Mouse (Mus musculus) liver, adult 2 months (tissue): Measurements from ENCODE around the gene Met.

ENCODE experiments used
- CTCF ChIP-seq: fragments of 200-500 bp; IDR thresholded peaks from 2 replicates; pipeline ENCODE4 v1.5.1; 2011; ENCODE audit warnings: low read depth, low read length, control low read depth
- POLR2A ChIP-seq: fragments of 200-500 bp; IDR thresholded peaks from 2 replicates; pipeline ENCODE4 v1.6.1; 2011; ENCODE audit warnings: low read length, control low read depth; ENCODE audit not compliant: insufficient read depth; ENCODE audit errors: extremely low read depth

DNA sequence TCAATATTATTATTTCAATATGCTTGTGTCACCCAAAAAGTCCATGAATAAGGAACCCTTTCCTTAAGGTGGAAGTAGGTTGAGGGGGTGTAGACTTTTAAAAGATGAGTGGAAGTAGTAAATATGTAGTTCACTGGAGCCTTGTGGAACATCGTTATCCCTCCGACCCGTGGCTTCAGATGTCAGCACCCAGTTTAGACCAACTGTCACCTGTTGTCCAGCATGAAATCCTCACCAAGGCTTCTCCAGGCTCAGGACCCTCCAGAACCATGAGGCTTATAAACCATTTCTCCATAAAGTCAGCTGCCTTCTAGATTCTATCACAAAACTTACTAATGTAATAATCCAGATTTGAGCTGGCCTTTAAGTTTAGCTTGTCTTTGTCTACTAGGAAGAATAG is 9.5 kb downstream of the Met start:
- TF ChIP-seq CTCF (no peak), POLR2A (no peak)
